Mouse (Mus musculus) hindbrain, embryonic 13.5 days (tissue): ENCODE measurements at regions not wholly inside any gene's neighbourhood (a gene's known extent, or its start where the extent isn't known, plus 50 kb on each side); places are given as distances from the start of the nearest gene placed in this dataset.
A peak's percentile ranks its signal among the peaks of the same experiment; 100 is the strongest.
"Not testable (repeated sequence)": the region's sequence is repeated elsewhere in the genome, so short reads cannot be mapped to it uniquely, and the experiment has no call there.

Experiments
- ATAC-seq: fragments of 200-750 bp; cut with Nextera tagmentation; 2 replicates; pipeline ENCODE4 v1.8.0; 2017; ENCODE audit warnings: moderate TSS enrichment; ENCODE audit not compliant: low FRiP score
- H3K27ac ChIP-seq: fragments of 300-500 bp; sonication (generic); 2 replicates; pipeline ENCODE4 v1.5.1; 2015; ENCODE audit warnings: inconsistent platforms, mild to moderate bottlenecking, moderate library complexity
- H3K27me3 ChIP-seq: fragments of 300-500 bp; sonication (generic); 2 replicates; pipeline ENCODE4 v1.6.1; 2015; ENCODE audit warnings: mild to moderate bottlenecking, inconsistent platforms
- H3K36me3 ChIP-seq: fragments of 300-500 bp; sonication (generic); 2 replicates; pipeline ENCODE4 v1.6.1; 2015; ENCODE audit warnings: mild to moderate bottlenecking, inconsistent platforms
- H3K4me1 ChIP-seq: fragments of 300-500 bp; sonication (generic); replicated peaks from 2 replicates; pipeline ENCODE4 v1.6.1; 2015; ENCODE audit warnings: inconsistent platforms
- H3K4me2 ChIP-seq: fragments of 300-500 bp; sonication (generic); 2 replicates; pipeline ENCODE4 v1.6.1; 2015; ENCODE audit warnings: inconsistent platforms, mild to moderate bottlenecking, moderate library complexity
- H3K4me3 ChIP-seq: fragments of 300-500 bp; sonication (generic); 2 replicates; pipeline ENCODE4 v1.5.1; 2015; ENCODE audit warnings: mild to moderate bottlenecking, inconsistent platforms
- H3K9ac ChIP-seq: fragments of 300-500 bp; sonication (generic); 2 replicates; pipeline ENCODE4 v1.6.1; 2015; ENCODE audit warnings: mild to moderate bottlenecking, inconsistent platforms
- H3K9me3 ChIP-seq: fragments of 300-500 bp; sonication (generic); 2 replicates; pipeline ENCODE4 v1.6.1; 2016; ENCODE audit warnings: inconsistent platforms
- WGBS: fragments of 180-500 bp; shearing (Covaris S2); methylation state at CpG from one replicate; pipeline ENCODE4 v1.1.7; 2015; 5-methylcytosine and 5-hydroxymethylcytosine counted together

- H3K36me3 ChIP-seq: no peaks in the 10 kb centered on the region
- ATAC-seq: no peak
- WGBS: 86% methylated on average over 2 of the region's 2 CpGs
- H3K27ac ChIP-seq: no peak overlapping the region
- H3K9me3 ChIP-seq: no peaks in the 10 kb centered on the region
- no peak overlapping the region for H3K4me3 ChIP-seq
- H3K9ac ChIP-seq: no peak overlapping the region
- H3K4me2 ChIP-seq: no peak overlapping the region
- no peaks in the 10 kb centered on the region for H3K27me3 ChIP-seq
- no peaks in the 10 kb centered on the region for H3K4me1 ChIP-seq
These were observed 213.2 kb upstream of the Stxbp6 start for GRCm38 (mm10) chr12:45287759-45288158.

GRCm38 (mm10) chr12:45256309-45256708 lies 181.8 kb upstream of the Stxbp6 start:
- no peak overlapping the region for H3K9ac ChIP-seq
- H3K9me3 ChIP-seq: no peaks in the 10 kb centered on the region
- no peaks in the 10 kb centered on the region for H3K36me3 ChIP-seq
- no peak overlapping the region for H3K4me2 ChIP-seq
- no peak overlapping the region for H3K4me3 ChIP-seq
- 0 out of 2 replicates have a peak, but pooled peaks have one; percentile 57 for ATAC-seq
- WGBS: 92% methylated on average over 5 of the region's 5 CpGs
- no peaks in the 10 kb centered on the region for H3K4me1 ChIP-seq
- no peaks in the 10 kb centered on the region for H3K27me3 ChIP-seq
- no peak overlapping the region for H3K27ac ChIP-seq

- Histone ChIP-seq H3K27me3 (no peaks in the 10 kb centered on the region), H3K4me3 (no peak overlapping the region), H3K4me2 (no peak overlapping the region), H3K27ac (no peak overlapping the region), H3K36me3 (no peaks in the 10 kb centered on the region), H3K9ac (no peak overlapping the region), H3K9me3 (no peaks in the 10 kb centered on the region), H3K4me1 (no peaks in the 10 kb centered on the region)
- 97% methylated on average over 1 of the region's 1 CpGs for WGBS
- no peak for ATAC-seq
These were observed 136.6 kb upstream of the Stxbp6 start for GRCm38 (mm10) chr12:45211131-45211530.

- WGBS: 68% methylated on average over 18 of the region's 19 CpGs
- no peak overlapping the region for H3K4me3 ChIP-seq
- ATAC-seq: no peak
- H3K9me3 ChIP-seq: no peaks in the 10 kb centered on the region
- no peak overlapping the region for H3K27ac ChIP-seq
- no peaks in the 10 kb centered on the region for H3K27me3 ChIP-seq
- H3K4me2 ChIP-seq: no peak overlapping the region
- H3K4me1 ChIP-seq: no peaks in the 10 kb centered on the region
- no peaks in the 10 kb centered on the region for H3K36me3 ChIP-seq
- no peak overlapping the region for H3K9ac ChIP-seq
These were observed 120.9 kb upstream of the Stxbp6 start for GRCm38 (mm10) chr12:45195304-45195920.

- WGBS: 14% methylated on average over 6 of the region's 6 CpGs
- Histone ChIP-seq H3K4me2 (no peak overlapping the region), H3K9me3 (no peaks in the 10 kb centered on the region), H3K4me1 (no peaks in the 10 kb centered on the region), H3K27ac (no peak overlapping the region), H3K4me3 (no peak overlapping the region), H3K36me3 (no peaks in the 10 kb centered on the region), H3K9ac (no peak overlapping the region), H3K27me3 (no peaks in the 10 kb centered on the region)
- no peak for ATAC-seq
These were observed 112.6 kb upstream of the Stxbp6 start for GRCm38 (mm10) chr12:45187149-45187548.

- H3K4me3 ChIP-seq: no peak overlapping the region
- no peaks in the 10 kb centered on the region for H3K27me3 ChIP-seq
- no peaks in the 10 kb centered on the region for H3K36me3 ChIP-seq
- H3K9me3 ChIP-seq: no peaks in the 10 kb centered on the region
- no peak overlapping the region for H3K9ac ChIP-seq
- H3K27ac ChIP-seq: no peak overlapping the region
- H3K4me1 ChIP-seq: no peaks in the 10 kb centered on the region
- ATAC-seq: no peak
- H3K4me2 ChIP-seq: no peak overlapping the region
- 83% methylated on average over 3 of the region's 3 CpGs for WGBS
These were observed 110.0 kb upstream of the Stxbp6 start for GRCm38 (mm10) chr12:45184510-45184909.

- no peak overlapping the region for H3K27ac ChIP-seq
- H3K27me3 ChIP-seq: no peaks in the 10 kb centered on the region
- H3K9me3 ChIP-seq: no peaks in the 10 kb centered on the region
- H3K4me2 ChIP-seq: no peak overlapping the region
- ATAC-seq: no peak
- no peak overlapping the region for H3K4me3 ChIP-seq
- H3K36me3 ChIP-seq: no peaks in the 10 kb centered on the region
- H3K4me1 ChIP-seq: no peaks in the 10 kb centered on the region
- WGBS: 88% methylated on average over 3 of the region's 3 CpGs
- H3K9ac ChIP-seq: no peak overlapping the region
These were observed 102.9 kb upstream of the Stxbp6 start for GRCm38 (mm10) chr12:45177454-45177853.

- H3K4me3 ChIP-seq, H3K27ac ChIP-seq, H3K9me3 ChIP-seq, H3K4me1 ChIP-seq, H3K36me3 ChIP-seq, ATAC-seq, H3K4me2 ChIP-seq, H3K27me3 ChIP-seq, H3K9ac ChIP-seq: not testable (repeated sequence)
- 94% methylated on average over 2 of the region's 2 CpGs for WGBS
These were observed 100.8 kb upstream of the Stxbp6 start for GRCm38 (mm10) chr12:45175259-45175658.

- WGBS: 39% methylated on average over 8 of the region's 8 CpGs
- Histone ChIP-seq H3K4me1 (no peaks in the 10 kb centered on the region), H3K27ac (no peak overlapping the region)
These were observed 97.6 kb upstream of the Stxbp6 start for GRCm38 (mm10) chr12:45171927-45172642.

GRCm38 (mm10) chr12:45162011-45162410 lies 87.5 kb upstream of the Stxbp6 start:
- no peak overlapping the region for H3K4me3 ChIP-seq
- ATAC-seq: no peak
- no peak overlapping the region for H3K27ac ChIP-seq
- no peak overlapping the region for H3K4me2 ChIP-seq
- H3K27me3 ChIP-seq: no peaks in the 10 kb centered on the region
- no peaks in the 10 kb centered on the region for H3K36me3 ChIP-seq
- 74% methylated on average over 4 of the region's 4 CpGs for WGBS
- H3K9ac ChIP-seq: no peak overlapping the region
- H3K4me1 ChIP-seq: no peaks in the 10 kb centered on the region
- H3K9me3 ChIP-seq: no peaks in the 10 kb centered on the region

More at GRCm38 (mm10) chr12:45171927-45172642, 97.6 kb upstream of the Stxbp6 start:
- Histone ChIP-seq H3K4me2 (no peak overlapping the region), H3K9me3 (no peaks in the 10 kb centered on the region), H3K9ac (no peak overlapping the region), H3K36me3 (no peaks in the 10 kb centered on the region), H3K4me3 (no peak overlapping the region), H3K27me3 (no peaks in the 10 kb centered on the region)
- ATAC-seq: peak; percentile 87

GRCm38 (mm10) chr12:45161581-45161980 lies 87.1 kb upstream of the Stxbp6 start:
- not testable (repeated sequence) for H3K4me3 ChIP-seq, ATAC-seq, H3K4me2 ChIP-seq, H3K27ac ChIP-seq, H3K27me3 ChIP-seq, H3K4me1 ChIP-seq, H3K36me3 ChIP-seq, H3K9ac ChIP-seq, H3K9me3 ChIP-seq
- 91% methylated on average over 5 of the region's 5 CpGs for WGBS

- WGBS: 54% methylated on average over 3 of the region's 3 CpGs
- no peak overlapping the region for H3K4me3 ChIP-seq
- no peaks in the 10 kb centered on the region for H3K4me1 ChIP-seq
- no peak overlapping the region; the same call in 1 of the 2 replicates for H3K27ac ChIP-seq
- peak; percentile 66 for ATAC-seq
- H3K4me2 ChIP-seq: no peak overlapping the region
- H3K9me3 ChIP-seq: no peaks in the 10 kb centered on the region
- H3K36me3 ChIP-seq: no peaks in the 10 kb centered on the region
- H3K27me3 ChIP-seq: no peaks in the 10 kb centered on the region
- no peak overlapping the region for H3K9ac ChIP-seq
These were observed 84.5 kb upstream of the Stxbp6 start for GRCm38 (mm10) chr12:45158986-45159385.

- WGBS: 75% methylated on average over 7 of the region's 7 CpGs
- no peak overlapping the region for H3K4me2 ChIP-seq
- H3K9me3 ChIP-seq: no peaks in the 10 kb centered on the region
- H3K36me3 ChIP-seq: no peaks in the 10 kb centered on the region
- H3K9ac ChIP-seq: no peak overlapping the region
- no peak overlapping the region for H3K4me3 ChIP-seq
- no peak overlapping the region for H3K27ac ChIP-seq
- ATAC-seq: no peak
- no peaks in the 10 kb centered on the region for H3K4me1 ChIP-seq
- H3K27me3 ChIP-seq: no peaks in the 10 kb centered on the region
These were observed 63.0 kb upstream of the Stxbp6 start for GRCm38 (mm10) chr12:45137438-45138018.
